Mouse (Mus musculus) B cell, adult 2 months (primary cell): ENCODE data around the gene Klhl23.

Experiments used
- DNase-seq, 2 experiments: peaks; one replicate each; pipeline ENCODE4 v3.0.0; 2022

Klhl23 gene

DNA sequence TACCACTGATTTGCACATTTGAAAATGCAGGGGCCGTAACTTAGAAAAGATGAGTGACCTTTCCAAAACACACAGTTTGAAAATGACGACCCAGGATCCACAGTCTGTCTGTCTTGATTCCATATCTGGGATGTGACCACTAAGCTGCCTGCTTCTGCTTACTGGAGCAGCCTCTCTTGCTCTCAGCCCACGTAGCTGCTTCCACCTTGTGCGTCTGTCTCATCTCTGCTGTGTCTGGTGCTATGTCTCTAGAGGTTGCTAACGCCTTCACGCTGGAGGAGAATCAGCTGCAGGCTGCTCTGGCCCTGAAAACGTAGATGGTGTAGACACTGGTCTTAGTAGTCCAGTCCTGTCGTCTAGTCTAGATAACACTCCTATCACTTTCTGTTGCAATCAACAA is 8.4 kb downstream of the Klhl23 start:
- no peak for DNase-seq

DNA sequence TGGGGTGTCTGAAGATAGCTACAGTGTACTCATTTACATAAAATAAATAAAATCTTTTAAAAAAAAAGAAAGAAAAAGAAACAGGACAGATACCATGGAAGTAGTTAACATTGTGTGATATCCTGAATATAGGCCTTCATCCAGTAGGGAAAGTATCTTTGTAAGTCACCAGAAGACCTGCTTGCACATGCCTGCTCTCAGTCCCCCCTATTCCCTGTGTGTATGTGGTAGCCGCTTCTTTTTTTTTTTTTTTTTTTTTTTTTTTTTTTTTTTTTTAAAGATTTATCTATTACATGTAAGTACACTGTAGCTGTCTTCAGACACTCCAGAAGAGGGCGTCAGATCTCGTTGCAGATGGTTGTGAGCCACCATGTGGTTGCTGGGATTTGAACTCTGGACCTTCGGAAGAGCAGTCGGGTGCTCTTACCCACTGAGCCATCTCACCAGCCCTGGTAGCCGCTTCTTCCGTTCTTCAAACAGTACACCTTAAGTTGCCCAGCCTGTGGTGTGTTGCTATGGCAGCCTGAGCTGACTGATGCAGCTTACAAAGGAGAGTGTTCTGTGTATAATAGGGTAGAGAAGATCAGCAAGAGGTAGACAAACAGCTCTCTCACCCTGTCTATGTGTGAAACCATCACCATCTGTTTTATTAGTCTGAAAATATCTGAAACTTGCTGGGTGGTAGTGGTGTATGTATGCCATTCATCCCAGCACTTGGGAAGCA is 15.7 kb downstream of the Klhl23 start:
- no peak for DNase-seq

DNA sequence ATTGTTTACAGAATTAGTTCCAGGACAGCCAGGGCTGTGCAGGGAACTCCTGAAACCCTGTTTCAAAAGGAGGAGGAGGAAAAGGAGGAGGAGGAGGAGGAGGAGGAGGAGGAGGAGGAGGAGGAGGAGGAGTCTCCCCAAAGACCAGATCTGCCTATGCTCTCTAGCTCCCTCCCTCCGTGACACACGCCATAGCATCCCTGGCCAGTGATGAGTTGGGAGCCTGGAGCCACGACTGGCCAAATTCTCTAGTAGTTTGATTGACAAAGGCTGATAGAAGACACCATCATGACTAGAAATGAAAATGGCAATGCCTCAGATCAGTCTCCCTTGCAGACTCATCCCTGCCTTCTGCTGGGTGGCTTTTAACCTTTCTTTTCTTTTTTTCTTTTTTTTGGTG is 16.3 kb downstream of the Klhl23 start:
- DNase-seq: no peak

DNA sequence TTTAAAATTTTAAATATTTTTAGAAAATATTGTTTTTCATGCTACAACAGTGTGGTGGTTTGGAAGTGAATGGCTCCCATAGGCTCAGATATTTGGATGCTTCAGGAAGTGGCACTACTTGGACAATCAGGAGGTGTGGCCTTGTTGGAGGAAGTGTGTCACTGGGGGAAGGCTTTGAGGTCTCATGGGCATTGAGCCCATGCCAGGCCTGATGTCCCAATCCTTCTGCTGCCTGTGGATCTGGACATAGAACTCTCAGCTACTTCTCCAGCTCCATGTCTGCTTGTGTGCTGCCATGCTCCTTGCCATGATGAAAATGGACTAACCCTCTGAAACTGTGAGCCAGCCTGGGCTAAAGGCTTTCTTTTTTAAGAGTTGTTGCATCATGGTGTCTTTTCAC is 17.0 kb downstream of the Klhl23 start:
- no peak for DNase-seq

DNA sequence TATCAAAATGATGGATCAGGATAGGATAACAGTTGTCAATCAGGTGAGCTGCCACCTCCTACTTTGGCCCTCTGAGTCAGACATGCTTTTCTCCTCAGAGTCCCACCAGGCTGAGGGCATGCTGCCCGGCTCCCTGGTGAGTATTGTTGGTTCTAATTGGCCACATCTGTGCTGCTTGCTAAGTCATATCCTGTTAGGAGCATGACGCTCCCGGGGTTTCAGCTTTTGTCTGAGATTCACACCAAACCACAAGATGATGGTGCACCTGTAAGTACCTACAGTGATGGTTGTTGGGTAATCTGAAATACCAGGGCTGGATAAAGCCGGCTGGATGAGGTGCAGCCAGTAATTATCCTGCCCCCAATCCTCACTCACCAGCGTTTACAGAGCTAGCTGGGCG is 18.5 kb downstream of the Klhl23 start:
- DNase-seq: no peak

DNA sequence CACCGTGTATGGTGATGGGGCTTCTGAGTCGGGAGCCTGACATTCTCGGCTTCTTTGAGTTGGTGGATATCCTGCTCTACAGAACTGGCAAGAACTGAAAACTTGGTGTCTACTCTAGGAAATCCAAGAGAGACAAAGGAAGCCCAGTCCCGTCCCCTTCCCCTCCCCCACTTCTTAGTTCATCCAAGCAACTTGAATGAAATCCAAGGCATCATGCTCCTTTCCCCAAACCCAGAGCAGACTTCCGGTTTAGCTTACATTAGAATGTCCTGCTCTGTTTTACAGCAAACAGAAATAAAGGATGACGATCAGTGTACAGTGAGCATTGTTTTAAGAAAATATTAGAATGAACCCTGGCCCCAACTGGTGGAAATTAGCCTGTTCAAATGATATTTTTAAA is 27.5 kb downstream of the Klhl23 start:
- DNase-seq: no peak

DNA sequence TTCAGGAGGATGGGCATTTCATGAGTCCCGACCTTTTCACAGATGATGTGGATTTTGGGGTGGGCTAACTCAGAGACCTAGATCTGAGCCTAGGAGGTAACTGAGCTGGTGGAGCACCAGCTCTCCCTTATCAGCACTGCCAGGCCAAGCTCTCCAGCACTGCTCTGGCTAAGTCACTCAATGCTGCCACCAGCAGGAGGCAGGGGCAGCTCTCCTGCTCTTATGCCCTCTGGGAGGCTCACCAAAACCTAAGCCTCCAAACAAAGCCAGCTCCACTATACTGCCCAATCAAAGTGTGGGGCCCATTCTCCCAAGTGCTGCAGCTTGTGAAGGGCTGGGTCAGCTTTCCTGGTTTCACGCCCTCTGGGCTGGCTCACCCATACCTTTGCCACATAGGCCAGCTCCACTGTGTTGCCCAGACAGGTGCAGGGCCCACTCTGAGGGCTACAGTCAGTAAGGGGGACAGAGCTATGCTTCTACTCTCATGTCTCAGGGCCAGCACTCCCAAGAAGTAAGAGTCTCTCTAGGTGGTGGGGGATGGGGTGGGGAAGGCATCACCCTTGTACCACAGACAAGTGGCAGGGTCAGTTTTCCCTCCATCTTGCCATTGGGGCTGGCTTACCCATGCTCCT is 29.8 kb downstream of the Klhl23 start:
- DNase-seq: no peak

DNA sequence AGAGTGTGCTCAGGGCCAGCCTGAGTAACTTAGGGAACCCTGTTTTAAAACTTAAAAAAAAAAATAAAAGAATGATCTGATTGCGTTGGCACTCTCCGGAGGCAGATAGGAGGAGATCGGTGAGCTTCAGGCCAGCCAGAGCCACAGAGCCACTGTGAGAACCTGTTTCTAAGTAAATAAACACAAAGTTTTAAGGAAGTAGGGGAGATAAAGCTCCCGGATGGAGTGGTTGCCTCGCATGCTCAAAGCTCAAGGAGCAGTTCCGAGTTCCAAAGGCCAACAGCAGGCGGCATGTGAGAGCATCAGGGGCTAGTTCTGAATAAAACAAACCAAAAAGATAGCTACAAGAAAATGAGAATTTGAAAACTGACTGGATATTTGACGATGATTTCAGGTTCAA is 34.6 kb downstream of the Klhl23 start:
- peak in 1 of 2 experiments; percentile 12 for DNase-seq

DNA sequence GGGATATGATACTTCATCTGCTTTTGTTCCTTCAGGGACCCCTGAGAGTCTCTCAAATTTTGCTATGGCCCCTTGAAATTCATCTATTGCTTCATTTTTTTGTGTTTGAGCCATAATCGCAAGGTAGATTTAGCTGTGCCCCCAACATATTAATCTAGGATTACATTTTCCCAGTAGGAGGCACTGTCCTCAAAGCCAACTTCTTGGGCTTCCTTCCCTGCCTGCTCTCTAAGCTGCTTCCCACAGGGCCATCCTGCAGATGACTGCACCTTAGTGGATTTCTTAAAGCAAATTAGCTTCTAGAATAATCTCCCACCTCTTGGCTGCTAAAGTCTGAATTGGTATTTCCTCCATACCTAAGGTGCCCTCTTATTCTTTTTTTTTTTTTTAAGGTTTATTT is 36.1 kb downstream of the Klhl23 start:
- DNase-seq: peak in 1 of 2 experiments; percentile 11

DNA sequence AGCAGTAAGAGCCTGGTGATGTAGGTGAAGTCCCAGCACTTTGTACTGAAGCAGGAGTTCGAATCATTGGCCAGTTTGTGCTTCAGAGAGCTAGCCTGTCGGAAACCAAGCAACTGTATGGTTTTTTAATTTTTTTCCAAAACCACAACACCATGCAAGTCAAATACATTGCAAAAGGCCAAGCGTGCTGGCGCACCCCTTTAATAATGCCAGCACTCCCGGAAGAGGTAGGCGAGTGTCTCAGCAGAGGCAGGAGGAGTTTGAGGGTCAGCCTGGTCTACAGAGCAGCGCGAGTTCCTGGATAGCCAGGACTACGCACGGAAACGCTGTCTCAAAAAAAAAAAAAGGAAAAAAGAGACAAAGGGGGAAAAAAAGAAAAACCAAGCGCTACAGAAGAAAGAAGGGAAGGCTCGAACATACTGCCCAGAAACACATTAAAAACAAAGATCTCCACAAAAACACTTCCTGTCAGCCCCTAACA is 39.3 kb downstream of the Klhl23 start:
- DNase-seq: peak; percentile 22 to 42

DNA sequence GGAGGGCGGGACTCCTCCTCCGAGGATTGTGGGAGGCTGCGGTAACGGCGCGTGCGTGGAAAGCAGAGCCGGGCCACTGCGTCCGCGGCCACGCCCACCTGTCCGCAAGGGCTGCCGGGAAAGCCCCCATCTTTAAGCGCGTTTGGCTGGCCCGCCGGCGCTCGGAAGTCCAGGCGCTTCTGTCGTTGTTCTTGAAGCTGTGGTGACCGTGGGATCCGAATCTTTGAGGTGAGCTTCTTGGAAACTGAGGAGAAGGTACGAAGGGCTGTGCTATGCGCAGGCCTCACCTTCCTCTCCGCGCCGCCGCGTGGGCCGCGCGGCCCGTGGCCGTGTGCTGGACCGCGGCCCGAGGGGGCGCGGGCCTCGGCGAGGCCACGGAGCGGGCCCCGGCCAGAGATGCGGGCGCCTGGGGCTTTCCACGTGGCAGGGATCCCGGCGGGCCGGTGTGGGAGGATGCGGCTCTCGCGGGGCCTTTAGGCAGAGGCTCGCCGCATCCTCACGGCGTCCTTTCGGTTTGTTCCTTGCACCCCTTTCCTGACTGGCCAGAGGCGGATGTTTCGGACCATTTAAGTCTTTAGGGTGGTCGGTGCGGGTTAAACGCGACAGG is 39.8 kb downstream of the Klhl23 start, which contains the start of gene Ssb:
Gene Ssb (plus strand): TSS at position 78 of the 607 bp plus-strand sequence.
- peak; percentile 93 to 95 for DNase-seq

DNA sequence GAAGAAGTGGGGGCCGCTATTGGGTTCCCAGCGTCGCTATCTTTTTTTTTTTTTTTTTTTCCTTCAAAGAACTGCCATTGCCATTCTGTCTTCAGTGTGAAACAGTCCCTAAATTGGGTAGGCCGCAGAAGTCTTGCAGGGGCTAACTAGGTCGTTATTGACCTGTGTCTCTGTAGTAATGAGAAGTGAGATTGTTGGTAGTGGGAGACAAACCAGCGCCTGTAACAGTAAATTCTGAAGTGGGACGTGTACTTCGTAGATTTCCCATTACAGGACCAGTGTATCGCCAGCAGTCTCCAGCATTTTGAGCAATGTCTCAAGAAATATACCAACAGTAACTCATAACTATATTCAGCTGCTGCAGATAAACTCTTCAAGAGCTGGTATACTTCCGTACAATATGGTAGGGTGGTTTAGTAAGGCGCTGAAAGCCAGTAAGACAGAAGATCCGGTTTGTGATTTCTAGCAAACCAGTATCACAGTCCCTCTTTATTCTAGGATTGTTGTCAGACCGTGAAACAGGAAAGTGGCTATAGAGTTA is 40.4 kb downstream of the Klhl23 start:
- peak in 1 of 2 experiments; percentile 17 for DNase-seq

DNA sequence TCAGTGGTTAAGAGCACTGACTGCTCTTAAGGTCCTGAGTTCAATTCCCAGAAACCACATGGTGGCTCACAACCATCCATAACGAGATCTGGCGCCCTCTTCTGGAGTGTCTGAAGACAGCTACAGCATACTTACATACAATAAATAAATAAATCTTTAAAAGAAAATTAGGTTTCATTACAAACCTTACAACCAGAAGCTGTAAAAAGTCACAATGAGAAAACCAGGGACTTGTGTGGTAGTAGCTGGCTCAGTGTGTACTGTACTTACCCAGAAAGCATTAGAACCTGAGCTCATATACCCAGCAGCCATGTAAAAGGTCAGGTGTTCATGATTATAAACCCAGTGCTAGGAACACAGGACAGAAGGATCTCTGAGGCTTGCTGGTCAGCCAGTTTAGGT is 62.2 kb downstream of the Klhl23 start:
- peak; percentile 32 to 39 for DNase-seq

DNA sequence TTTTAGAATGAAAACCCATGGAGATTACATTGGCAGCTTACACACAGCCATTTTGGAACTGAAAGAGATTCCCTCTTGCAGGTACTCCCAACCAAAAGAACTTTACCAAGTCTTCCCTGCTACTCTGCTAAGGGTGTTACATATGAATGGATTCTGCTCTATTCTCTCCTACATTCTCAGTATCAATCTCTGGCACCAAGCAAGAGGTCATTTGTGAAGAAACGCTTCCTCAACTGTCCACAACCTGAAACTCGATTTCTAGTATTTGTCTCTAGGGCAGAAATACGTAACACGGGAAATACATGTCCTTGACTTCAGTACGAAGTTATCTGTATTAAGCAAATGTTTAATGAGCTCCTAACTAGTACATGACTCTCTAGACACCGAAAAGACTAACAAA is 62.8 kb downstream of the Klhl23 start:
- no peak for DNase-seq

DNA sequence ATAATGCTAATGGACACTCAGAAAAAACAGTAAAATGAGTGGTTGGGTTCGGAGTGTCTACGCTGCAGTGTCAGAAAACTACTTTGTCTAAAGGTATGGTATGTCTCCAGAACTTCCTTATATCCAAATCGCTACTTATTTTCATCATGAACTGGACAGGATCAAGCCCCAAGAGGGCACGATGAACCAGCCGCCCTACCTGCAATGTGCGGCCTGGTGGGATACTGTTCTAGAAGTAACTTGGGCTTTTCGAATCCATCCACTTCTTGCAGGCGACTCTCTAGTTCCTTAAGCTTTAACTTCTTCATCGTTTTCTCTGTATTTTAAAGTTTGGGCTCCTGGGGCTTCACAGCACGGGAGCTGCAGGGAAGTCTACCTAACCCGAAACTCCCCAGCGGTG is 63.3 kb downstream of the Klhl23 start:
- DNase-seq: no peak

DNA sequence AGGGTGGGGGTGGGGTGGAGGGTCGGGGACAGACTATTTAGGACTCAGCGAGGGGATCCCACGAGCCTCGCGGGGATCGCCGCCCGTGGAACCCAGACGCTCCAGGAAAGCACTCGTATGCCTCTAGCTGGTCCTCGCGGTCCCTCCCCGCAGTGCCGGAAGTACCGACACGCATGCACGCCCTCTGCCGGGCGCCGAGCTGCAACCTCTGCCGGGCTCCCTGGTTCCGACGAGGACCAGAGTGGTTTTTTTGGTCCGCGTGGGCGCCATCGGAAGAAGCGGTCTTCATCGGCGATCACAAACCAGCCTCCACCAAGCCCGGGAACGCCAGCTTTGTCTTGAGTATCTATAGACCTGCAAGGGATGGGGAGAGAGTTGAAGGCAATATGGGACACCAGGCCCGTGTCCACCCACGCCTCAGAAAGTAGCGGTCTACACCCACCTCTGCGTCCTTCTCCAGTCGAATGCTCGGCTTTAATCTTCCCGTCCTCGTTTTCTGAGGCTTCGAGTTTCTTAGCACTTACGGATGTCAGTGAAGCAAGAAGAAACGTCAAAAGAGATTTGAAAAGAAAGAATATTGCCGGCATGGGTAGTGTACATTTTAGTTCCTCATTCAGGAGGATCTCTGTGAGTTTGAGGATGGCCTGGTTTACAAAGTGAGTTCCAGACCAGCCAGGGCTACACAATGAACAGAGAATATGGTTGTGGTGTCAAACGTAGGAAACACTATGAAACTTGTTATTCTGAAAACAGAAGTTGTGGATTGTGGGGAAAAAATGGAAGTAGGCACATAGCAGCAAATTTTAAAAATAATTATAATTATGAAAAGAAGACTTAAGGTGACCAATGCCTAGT is 63.9 kb downstream of the Klhl23 start, which contains the start of gene Mettl5:
Gene Mettl5 (minus strand): TSS at position 165 of the 855 bp plus-strand sequence.
- DNase-seq: peak; percentile 91
